Mouse (Mus musculus) neural tube, embryonic 15.5 days (tissue): ENCODE measurements around the gene Gca. TPM values are rescaled to one million over a fixed set of nuclear protein-coding genes. Genes with fewer than 3 reads are reported as not detected.

Experiments used
- ATAC-seq: fragments of 200-750 bp; cut with Nextera tagmentation; 2 replicates; pipeline ENCODE4 v1.8.0; 2017; ENCODE audit warnings: mild to moderate bottlenecking, moderate TSS enrichment, moderate library complexity; ENCODE audit not compliant: low FRiP score
- H3K27ac ChIP-seq: fragments of 300-500 bp; sonication (generic); replicated peaks from 2 replicates; pipeline ENCODE4 v1.5.1; 2015; ENCODE audit warnings: mild to moderate bottlenecking, inconsistent platforms
- H3K27me3 ChIP-seq: fragments of 300-500 bp; sonication (generic); replicated peaks from 2 replicates; pipeline ENCODE4 v1.6.1; 2015; ENCODE audit warnings: inconsistent platforms
- H3K36me3 ChIP-seq: fragments of 300-500 bp; sonication (generic); 2 replicates; pipeline ENCODE4 v1.6.1; 2015; ENCODE audit warnings: inconsistent platforms
- H3K4me1 ChIP-seq: fragments of 300-500 bp; sonication (generic); 2 replicates; pipeline ENCODE4 v1.6.1; 2015; ENCODE audit warnings: inconsistent platforms
- H3K4me2 ChIP-seq: fragments of 300-500 bp; sonication (generic); 2 replicates; pipeline ENCODE4 v1.6.1; 2015; ENCODE audit warnings: inconsistent platforms, mild to moderate bottlenecking, moderate library complexity
- H3K4me3 ChIP-seq: fragments of 300-500 bp; sonication (generic); replicated peaks from 2 replicates; pipeline ENCODE4 v1.5.1; 2015; ENCODE audit warnings: mild to moderate bottlenecking, inconsistent platforms
- H3K9ac ChIP-seq: fragments of 300-500 bp; sonication (generic); replicated peaks from 2 replicates; pipeline ENCODE4 v1.6.1; 2015; ENCODE audit warnings: mild to moderate bottlenecking, inconsistent platforms
- H3K9me3 ChIP-seq: fragments of 300-500 bp; sonication (generic); replicated peaks from 2 replicates; pipeline ENCODE4 v1.6.1; 2016; ENCODE audit warnings: inconsistent platforms
- WGBS: fragments of 180-500 bp; shearing (Covaris S2); methylation state at CpG from one replicate; pipeline ENCODE4 v1.1.7; 2015; ENCODE audit warnings: mixed read lengths; 5-methylcytosine and 5-hydroxymethylcytosine counted together
- polyA plus RNA-seq: library from polyadenylated mRNA; unstranded; fragments of >200 nt; fragmentation: Nextera tagmentation; extraction: Ambion mirVana; gene quantifications from 2 replicates; pipeline ENCODE4 v1.2.1, GENCODE M21; 2015

Gene Gca
- polyA plus RNA-seq, result 3.2 and 3.8 TPM in 2 replicates

DNA sequence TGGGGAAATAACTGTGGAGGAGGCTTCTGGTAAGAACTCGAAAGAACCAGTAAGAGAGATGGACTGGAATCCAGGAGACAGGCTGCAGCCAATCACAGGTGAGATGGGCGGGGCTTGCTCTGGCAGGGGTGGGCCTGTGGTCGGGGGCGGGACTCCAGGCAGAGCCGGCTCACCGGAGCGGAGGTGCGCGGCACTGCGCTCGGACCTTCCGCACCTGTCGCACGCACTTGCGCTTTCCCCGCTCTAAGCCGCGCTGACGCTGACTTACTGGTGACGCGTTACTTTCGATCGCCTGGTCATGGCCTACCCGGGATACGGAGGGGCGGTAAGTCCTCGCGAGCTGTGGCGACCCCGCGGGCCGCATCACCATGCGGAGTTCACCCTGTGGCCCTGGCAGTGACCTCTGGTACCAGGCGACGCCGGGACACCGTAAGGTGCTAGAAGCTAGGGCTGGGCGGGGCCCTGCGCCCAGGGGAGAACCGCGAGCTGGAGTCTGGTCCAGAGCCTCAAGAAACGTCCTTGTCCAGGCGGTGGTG lies at the start of gene Gca:
Gca (plus strand) TSS at position 151 of the 536 bp plus-strand sequence.
- peak; percentile 99 for ATAC-seq
- WGBS, result under 1% methylated on average over 43 of the region's 43 CpGs

DNA sequence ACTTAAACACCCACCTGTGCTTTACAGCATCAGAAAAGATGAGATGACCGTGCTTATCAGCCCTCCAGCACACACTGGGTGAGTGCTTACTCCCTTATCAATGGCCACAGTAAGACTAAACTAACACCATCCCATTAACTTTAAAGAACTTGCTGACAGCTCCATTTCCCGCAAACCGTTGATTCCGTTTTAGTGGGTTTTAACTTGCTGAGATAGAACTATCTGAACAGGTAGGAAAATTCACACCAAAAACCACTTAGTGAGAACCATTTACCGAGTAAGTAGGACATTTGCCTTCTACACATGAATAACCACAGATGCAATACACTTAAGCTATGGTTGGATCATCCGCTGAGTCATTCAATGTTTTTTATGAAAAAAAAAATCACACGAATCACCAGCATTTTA lies 45.1 kb upstream of the Gca start:
- ATAC-seq, result no peak
- no peaks in the 10 kb centered on the region for H3K36me3 ChIP-seq
- H3K9ac ChIP-seq, result no peak overlapping the region
- H3K9me3 ChIP-seq, result no peaks in the 10 kb centered on the region
- no peaks in the 10 kb centered on the region for H3K4me1 ChIP-seq
- 82% methylated on average over 7 of the region's 7 CpGs for WGBS
- no peak overlapping the region for H3K27ac ChIP-seq
- no peak overlapping the region for H3K4me2 ChIP-seq
- H3K27me3 ChIP-seq, result no peaks in the 10 kb centered on the region
- H3K4me3 ChIP-seq, result no peak overlapping the region

More for the DNA sequence above, at the start of gene Gca:
- no peaks in the 10 kb centered on the region for H3K36me3 ChIP-seq
- H3K4me1 ChIP-seq, result peaks cover 6% of the 10 kb centered on the region; the same call in 1 of the 2 replicates
- H3K27ac ChIP-seq, result no peak within 1 kb of the TSS
- H3K27me3 ChIP-seq, result no peaks in the 10 kb centered on the region
- peak within 1 kb of the TSS; percentile 47 for H3K9ac ChIP-seq
- H3K9me3 ChIP-seq, result no peaks in the 10 kb centered on the region
- peak within 1 kb of the TSS; percentile 71 for H3K4me3 ChIP-seq
- H3K4me2 ChIP-seq, result peak within 1 kb of the TSS; percentile 96

DNA sequence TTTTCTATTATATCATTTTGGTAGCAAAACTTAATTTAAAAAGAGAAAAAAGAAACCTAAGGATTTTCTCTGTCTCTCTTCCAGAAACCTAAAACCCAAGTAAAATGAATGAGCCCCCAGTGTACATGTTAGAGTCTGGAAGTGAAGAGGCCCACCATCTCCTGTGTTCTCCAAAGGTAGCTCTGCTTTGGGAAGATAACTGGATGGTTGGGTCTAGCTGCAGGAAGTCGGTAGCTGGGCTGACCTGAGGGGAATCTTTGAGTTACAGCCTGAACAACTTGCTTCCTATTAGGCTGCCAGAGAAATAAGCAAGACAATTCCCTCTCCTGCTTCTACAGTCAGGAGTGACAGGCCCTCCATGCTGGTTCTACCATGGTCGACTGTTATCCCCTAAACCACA lies 44.4 kb upstream of the Gca start:
- Histone ChIP-seq H3K4me1 (no peaks in the 10 kb centered on the region), H3K4me2 (no peak overlapping the region), H3K4me3 (no peak overlapping the region), H3K27me3 (no peaks in the 10 kb centered on the region), H3K9me3 (no peaks in the 10 kb centered on the region), H3K9ac (no peak overlapping the region), H3K36me3 (no peaks in the 10 kb centered on the region), H3K27ac (no peak overlapping the region)
- 59% methylated on average over 2 of the region's 2 CpGs for WGBS
- ATAC-seq, result no peak

DNA sequence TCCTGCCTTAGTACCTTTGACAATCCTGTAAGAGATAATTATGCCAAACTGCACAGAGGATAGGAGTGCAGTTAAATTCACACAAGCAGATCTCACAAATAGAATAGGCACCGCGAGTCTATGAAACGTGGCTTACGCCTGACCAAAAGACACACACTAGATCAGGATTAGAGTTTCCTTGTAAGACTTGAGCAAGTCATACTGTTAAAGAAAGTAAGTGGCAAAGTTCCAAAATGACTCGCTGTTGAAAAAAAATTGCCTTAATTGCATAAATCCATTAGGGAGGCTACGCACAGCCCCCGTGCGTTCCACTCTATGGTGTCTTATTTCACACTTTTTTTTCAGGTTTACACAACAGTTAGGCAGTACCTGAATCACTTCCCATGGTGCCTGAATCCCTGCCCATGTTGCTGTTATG lies 41.1 kb upstream of the Gca start:
- no peaks in the 10 kb centered on the region for H3K27me3 ChIP-seq
- WGBS, result 80% methylated on average over 8 of the region's 8 CpGs

DNA sequence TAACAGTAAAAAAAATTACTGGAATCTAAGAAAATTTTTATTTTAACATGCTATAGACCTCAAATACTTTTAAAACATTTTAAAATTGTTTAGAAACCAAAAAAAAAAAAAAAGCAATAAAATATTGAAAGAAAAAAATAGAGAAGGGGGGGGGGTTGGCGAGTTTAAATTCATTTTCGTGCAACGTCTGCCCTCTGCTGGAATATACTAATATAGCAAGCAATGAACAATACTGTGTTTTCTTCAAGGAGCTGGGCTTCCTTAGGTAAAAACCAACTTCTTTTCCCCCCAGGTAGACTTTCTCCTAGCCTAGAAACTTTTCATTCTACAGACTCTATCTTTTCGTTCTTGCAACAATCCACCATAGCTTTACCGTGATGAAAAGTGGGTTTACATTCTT lies 36.4 kb upstream of the Gca start:
- Histone ChIP-seq H3K36me3 (no peaks in the 10 kb centered on the region), H3K27ac (no peak overlapping the region), H3K27me3 (no peaks in the 10 kb centered on the region), H3K4me2 (no peak overlapping the region), H3K9me3 (no peaks in the 10 kb centered on the region), H3K4me3 (no peak overlapping the region), H3K4me1 (no peaks in the 10 kb centered on the region), H3K9ac (no peak overlapping the region)
- 11% methylated on average over 5 of the region's 5 CpGs for WGBS
- ATAC-seq, result no peak

More for the DNA sequence above, 41.1 kb upstream of the Gca start:
- no peaks in the 10 kb centered on the region for H3K4me1 ChIP-seq
- H3K4me2 ChIP-seq, result no peak overlapping the region
- H3K36me3 ChIP-seq, result no peaks in the 10 kb centered on the region
- ATAC-seq, result no peak
- H3K4me3 ChIP-seq, result no peak overlapping the region
- H3K27ac ChIP-seq, result no peak overlapping the region
- no peak overlapping the region for H3K9ac ChIP-seq
- no peaks in the 10 kb centered on the region for H3K9me3 ChIP-seq

DNA sequence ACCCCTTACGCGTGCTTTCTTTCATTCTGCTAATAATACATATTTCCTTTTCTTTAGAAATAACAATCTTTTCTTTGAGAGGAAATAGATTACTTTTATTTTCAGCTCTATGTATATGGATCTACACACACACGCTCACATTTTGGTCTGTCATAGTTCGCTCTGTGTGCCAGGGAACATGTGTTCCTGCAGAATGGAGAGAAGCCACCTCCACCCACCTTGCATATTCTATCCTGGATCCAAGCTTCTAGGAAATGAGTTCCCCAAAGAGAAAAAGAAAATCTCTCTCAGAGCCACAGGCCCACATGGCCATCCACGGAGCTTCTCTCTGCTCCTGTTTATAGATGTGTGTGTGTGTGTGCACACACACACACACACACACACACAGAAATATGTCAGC lies 35.7 kb upstream of the Gca start:
- Histone ChIP-seq H3K4me3 (no peak overlapping the region), H3K4me1 (no peaks in the 10 kb centered on the region), H3K4me2 (no peak overlapping the region), H3K36me3 (no peaks in the 10 kb centered on the region), H3K27ac (no peak overlapping the region), H3K9me3 (no peaks in the 10 kb centered on the region), H3K9ac (no peak overlapping the region), H3K27me3 (no peaks in the 10 kb centered on the region)
- WGBS, result 91% methylated on average over 5 of the region's 5 CpGs
- ATAC-seq, result no peak

DNA sequence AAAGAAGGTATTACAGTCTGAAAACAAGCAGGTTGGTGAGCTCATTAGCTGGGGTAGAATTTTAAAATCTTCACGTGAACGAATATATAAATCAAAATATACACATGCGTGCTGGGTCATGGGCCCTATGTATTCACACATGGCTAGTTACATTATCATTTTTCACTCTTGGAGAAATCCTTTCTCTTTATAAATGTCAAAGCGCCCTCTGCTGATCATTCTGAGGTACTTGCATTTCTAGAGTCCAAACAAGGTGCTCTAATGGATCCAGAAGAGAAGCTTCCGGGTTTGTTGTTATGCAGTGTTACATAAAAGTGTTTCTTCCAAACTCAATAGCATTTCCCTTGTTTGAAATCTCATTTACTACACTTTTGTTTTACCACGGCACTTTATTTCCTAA lies 33.6 kb upstream of the Gca start:
- Histone ChIP-seq H3K4me2 (no peak overlapping the region), H3K4me1 (no peaks in the 10 kb centered on the region), H3K27ac (no peak overlapping the region), H3K9me3 (no peaks in the 10 kb centered on the region), H3K27me3 (no peaks in the 10 kb centered on the region), H3K36me3 (no peaks in the 10 kb centered on the region), H3K9ac (no peak overlapping the region), H3K4me3 (no peak overlapping the region)
- no peak for ATAC-seq
- WGBS, result 24% methylated on average over 6 of the region's 6 CpGs

DNA sequence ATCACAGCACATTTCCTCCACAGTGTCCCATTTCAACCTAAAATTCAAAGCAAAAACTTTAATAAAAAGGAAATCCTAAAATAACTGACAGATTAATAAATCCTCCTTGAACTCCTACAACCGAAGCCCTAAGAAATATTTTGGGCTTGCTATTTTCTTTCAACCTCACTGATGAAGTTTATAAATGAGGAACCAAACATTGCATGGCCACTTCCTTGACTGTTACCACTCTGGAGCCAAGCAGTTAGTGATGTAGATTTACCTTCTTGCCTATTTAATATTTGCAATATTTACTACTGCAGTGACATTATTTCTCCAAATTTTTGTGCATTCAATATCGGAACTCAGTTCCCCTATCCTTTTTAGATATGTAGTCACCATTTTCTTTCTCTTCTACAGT lies 24.2 kb upstream of the Gca start:
- H3K4me2 ChIP-seq, result no peak overlapping the region
- H3K9ac ChIP-seq, result no peak overlapping the region
- H3K9me3 ChIP-seq, result no peaks in the 10 kb centered on the region
- 90% methylated on average over 2 of the region's 2 CpGs for WGBS
- 0 out of 2 replicates have a peak, but pooled peaks cover 5% of the 10 kb centered on the region for H3K4me1 ChIP-seq
- H3K36me3 ChIP-seq, result no peaks in the 10 kb centered on the region
- H3K27ac ChIP-seq, result no peak overlapping the region
- H3K4me3 ChIP-seq, result no peak overlapping the region
- no peak for ATAC-seq
- no peaks in the 10 kb centered on the region for H3K27me3 ChIP-seq

DNA sequence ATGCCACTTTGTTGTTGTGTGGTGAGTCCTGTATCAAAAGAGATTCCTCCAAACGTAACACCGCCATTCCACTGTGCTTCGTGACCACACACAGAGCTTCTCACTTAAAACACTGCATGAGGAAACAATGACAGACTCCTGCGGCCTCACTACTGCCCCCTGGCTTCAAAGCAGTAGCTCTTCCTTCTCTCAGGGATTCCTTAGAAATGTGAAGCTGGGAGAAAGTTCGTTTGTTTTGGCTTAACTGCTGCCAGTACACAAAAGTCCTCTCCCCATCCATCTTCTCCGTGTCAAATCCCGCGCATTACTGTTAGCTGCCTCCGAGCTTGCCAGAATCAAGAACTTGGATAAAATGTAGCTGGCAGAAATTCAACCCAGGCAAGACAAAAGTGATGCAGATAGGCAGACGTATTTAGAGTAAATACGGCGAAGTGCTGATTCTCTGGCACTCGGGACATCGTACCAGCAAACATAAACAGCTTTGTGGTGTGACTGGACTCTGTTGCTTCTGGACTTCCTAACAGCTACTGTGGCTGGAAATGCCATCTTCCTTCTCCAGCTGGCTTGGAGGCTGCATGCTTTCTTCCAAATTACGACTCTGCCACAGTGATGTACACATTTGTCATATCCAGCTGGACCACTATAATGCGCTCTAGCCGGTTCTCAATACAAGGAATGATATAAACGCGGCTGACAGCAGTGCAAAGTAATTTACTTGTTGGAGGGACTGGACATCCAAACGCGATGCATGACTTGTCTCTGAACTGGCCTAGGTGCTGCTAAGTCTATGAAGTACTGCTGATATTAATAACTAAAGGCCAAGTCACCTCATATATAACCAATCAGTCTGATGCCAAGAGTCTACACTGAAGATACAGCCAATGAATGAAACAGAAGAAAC lies 20.4 kb upstream of the Gca start:
- Histone ChIP-seq H3K9me3 (no peaks in the 10 kb centered on the region), H3K36me3 (no peaks in the 10 kb centered on the region), H3K4me3 (peak overlapping the region; percentile 8; the same call in 1 of the 2 replicates), H3K4me1 (peaks cover 19% of the 10 kb centered on the region), H3K27ac (no peak overlapping the region), H3K9ac (no peak overlapping the region), H3K4me2 (peak overlapping the region; percentile 46), H3K27me3 (0 out of 2 replicates have a peak, but pooled peaks cover 7% of the 10 kb centered on the region)
- 40% methylated on average over 21 of the region's 21 CpGs for WGBS
- peak; percentile 53; the same call in 1 of the 2 replicates for ATAC-seq

DNA sequence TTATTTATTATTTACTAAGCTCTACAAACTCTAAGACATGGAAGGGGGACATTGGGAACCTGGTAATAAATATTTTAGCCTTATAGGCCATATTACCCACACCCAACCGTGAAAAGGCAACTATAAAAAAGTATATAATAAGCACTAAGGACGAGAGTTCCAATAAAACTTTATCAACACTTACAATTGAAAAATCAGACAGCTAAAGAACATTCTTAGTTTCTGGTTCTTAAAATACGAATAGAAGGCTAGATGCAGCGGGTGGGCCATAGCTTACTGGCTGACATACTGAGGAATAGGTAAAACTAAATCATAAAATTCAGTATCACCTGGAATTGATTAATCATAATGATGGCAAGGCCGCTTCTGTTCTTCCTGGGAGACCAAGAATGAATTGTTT lies 19.2 kb upstream of the Gca start:
- no peak overlapping the region for H3K4me3 ChIP-seq
- no peak for ATAC-seq

DNA sequence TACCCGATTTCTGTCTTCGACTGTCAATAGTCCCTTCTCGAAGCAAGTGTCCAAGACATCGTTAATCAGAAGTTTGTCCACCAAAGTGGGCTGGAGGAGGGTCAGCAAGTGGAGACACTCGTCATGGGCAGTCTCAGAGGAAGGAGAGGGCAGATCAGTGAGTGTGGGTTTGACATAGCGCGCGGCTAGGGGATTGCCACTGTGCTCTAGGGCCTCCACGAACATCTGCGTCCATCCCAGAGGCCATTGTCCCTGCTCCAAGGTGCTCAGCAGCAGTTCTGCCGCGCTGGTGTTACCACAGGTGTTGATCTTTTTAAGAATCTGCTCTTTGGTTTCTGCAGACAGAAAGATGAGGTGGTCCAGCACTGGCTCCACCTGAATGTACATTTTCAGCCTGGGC lies 18.6 kb upstream of the Gca start:
- peak overlapping the region; percentile 48 for H3K4me3 ChIP-seq
- 0 out of 2 replicates have a peak, but pooled peaks have one; percentile 14 for ATAC-seq
- no peaks in the 10 kb centered on the region for H3K9me3 ChIP-seq
- 40% methylated on average over 12 of the region's 12 CpGs for WGBS
- H3K4me2 ChIP-seq, result peak overlapping the region; percentile 84
- H3K36me3 ChIP-seq, result no peaks in the 10 kb centered on the region
- peak overlapping the region; percentile 48 for H3K9ac ChIP-seq
- no peak overlapping the region for H3K27ac ChIP-seq
- H3K27me3 ChIP-seq, result 0 out of 2 replicates have a peak, but pooled peaks cover 7% of the 10 kb centered on the region
- H3K4me1 ChIP-seq, result peaks cover 19% of the 10 kb centered on the region

More for the DNA sequence above, 19.2 kb upstream of the Gca start:
- H3K36me3 ChIP-seq, result no peaks in the 10 kb centered on the region
- 0 out of 2 replicates have a peak, but pooled peaks cover 7% of the 10 kb centered on the region for H3K27me3 ChIP-seq
- peaks cover 19% of the 10 kb centered on the region for H3K4me1 ChIP-seq
- H3K27ac ChIP-seq, result no peak overlapping the region
- H3K4me2 ChIP-seq, result peak overlapping the region; percentile 84
- 92% methylated on average over 5 of the region's 5 CpGs for WGBS
- H3K9ac ChIP-seq, result no peak overlapping the region
- H3K9me3 ChIP-seq, result no peaks in the 10 kb centered on the region
